Mouse (Mus musculus): ENCODE measurements around the gene Gm10234.

DNA sequence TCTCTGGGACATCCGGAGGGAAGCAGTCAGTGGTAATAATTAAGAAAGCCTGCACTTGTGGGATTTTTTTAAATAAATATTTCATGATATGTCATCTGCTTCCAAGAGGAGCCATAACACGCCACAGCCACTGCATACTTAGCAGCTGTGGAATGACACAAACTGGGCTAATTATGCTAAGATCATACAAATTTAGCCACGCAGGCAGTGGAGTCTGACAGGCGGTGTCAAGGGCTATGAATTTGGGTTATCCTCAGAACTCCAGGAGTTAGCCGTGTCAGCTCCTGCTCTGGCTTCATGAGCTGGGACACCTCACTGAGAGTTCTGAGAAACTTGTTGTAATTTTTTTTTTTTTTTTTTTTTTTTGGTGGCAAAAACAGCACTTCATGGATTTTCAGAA lies 40.8 kb downstream of the Gm10234 start:
- TF ChIP-seq CTCF (IDR thresholded peaks at IDR 0.05; ENCODE audit: low read depth, low read length) (no peak), POLR2A (IDR thresholded peaks at IDR 0.05; ENCODE audit: insufficient read depth, low read length) (no peak), EP300 (IDR thresholded peaks at IDR 0.05; ENCODE audit: insufficient read depth, low read depth, low read length) (no peak)
